Mouse (Mus musculus) stomach, embryonic 15.5 days (tissue): ENCODE data around the gene Xk. TPM values are rescaled to one million over a fixed set of nuclear protein-coding genes. Genes with fewer than 3 reads are reported as not detected.
A peak's percentile ranks its signal among the peaks of the same experiment; 100 is the strongest.
"Not testable (repeated sequence)": the region's sequence is repeated elsewhere in the genome, so short reads cannot be mapped to it uniquely, and the experiment has no call there.

ENCODE experiments used
- ATAC-seq: fragments of 200-750 bp; cut with Nextera tagmentation; 2 replicates; pipeline ENCODE4 v1.8.0; 2017; ENCODE audit warnings: low read depth, moderate number of reproducible peaks, moderate TSS enrichment; ENCODE audit not compliant: insufficient read depth, low FRiP score
- H3K27ac ChIP-seq: fragments of 300-500 bp; sonication (generic); 2 replicates; pipeline ENCODE4 v1.5.1; 2015; ENCODE audit warnings: mild to moderate bottlenecking, inconsistent platforms
- H3K27me3 ChIP-seq: fragments of 300-500 bp; sonication (generic); replicated peaks from 2 replicates; pipeline ENCODE4 v1.6.1; 2015; ENCODE audit warnings: inconsistent platforms
- H3K36me3 ChIP-seq: fragments of 300-500 bp; sonication (generic); 2 replicates; pipeline ENCODE4 v1.6.1; 2015; ENCODE audit warnings: inconsistent platforms
- H3K4me1 ChIP-seq: fragments of 300-500 bp; sonication (generic); 2 replicates; pipeline ENCODE4 v1.6.1; 2015; ENCODE audit warnings: inconsistent platforms
- H3K4me2 ChIP-seq: fragments of 300-500 bp; sonication (generic); 2 replicates; pipeline ENCODE4 v1.6.1; 2015; ENCODE audit warnings: mild to moderate bottlenecking, inconsistent platforms
- H3K4me3 ChIP-seq: fragments of 300-500 bp; sonication (generic); replicated peaks from 2 replicates; pipeline ENCODE4 v1.5.1; 2015; ENCODE audit warnings: inconsistent platforms
- H3K9ac ChIP-seq: fragments of 300-500 bp; sonication (generic); 2 replicates; pipeline ENCODE4 v1.6.1; 2015; ENCODE audit warnings: inconsistent platforms
- H3K9me3 ChIP-seq: fragments of 300-500 bp; sonication (generic); 2 replicates; pipeline ENCODE4 v1.6.1; 2016; ENCODE audit warnings: inconsistent platforms
- WGBS: fragments of 180-500 bp; shearing (Covaris S2); methylation state at CpG from one replicate; pipeline ENCODE4 v1.1.7; 2015; 5-methylcytosine and 5-hydroxymethylcytosine counted together
- polyA plus RNA-seq: library from polyadenylated mRNA; unstranded; fragments of >200 nt; fragmentation: Nextera tagmentation; extraction: Ambion mirVana; gene quantifications from 2 replicates; pipeline ENCODE4 v1.2.1, GENCODE M21; 2015

The Xk gene
- polyA plus RNA-seq, 1 experiment from 2014 or later, result 4.9 TPM

GRCm38 (mm10) chrX:9271112-9271511 is 1.4 kb upstream of the Xk start:
- no peak overlapping the region for H3K4me2 ChIP-seq
- H3K27me3 ChIP-seq, result no peaks in the 10 kb centered on the region
- no peak overlapping the region for H3K9ac ChIP-seq
- H3K4me3 ChIP-seq, result no peak overlapping the region
- WGBS, result 57% methylated on average over 3 of the region's 3 CpGs
- H3K4me1 ChIP-seq, result no peaks in the 10 kb centered on the region
- no peaks in the 10 kb centered on the region for H3K36me3 ChIP-seq
- no peaks in the 10 kb centered on the region for H3K9me3 ChIP-seq
- H3K27ac ChIP-seq, result no peak overlapping the region
- ATAC-seq, result no peak

- H3K9me3 ChIP-seq, result no peaks in the 10 kb centered on the region
- H3K27me3 ChIP-seq, result no peaks in the 10 kb centered on the region
- WGBS, result 14% methylated on average over 8 of the region's 8 CpGs
- H3K9ac ChIP-seq, result no peak overlapping the region
- no peak overlapping the region; the same call in 1 of the 2 replicates for H3K27ac ChIP-seq
- 0 out of 2 replicates have a peak, but pooled peaks have one; percentile 20 for ATAC-seq
- H3K4me2 ChIP-seq, result peak overlapping the region; percentile 55
- no peaks in the 10 kb centered on the region for H3K4me1 ChIP-seq
- H3K4me3 ChIP-seq, result peak overlapping the region; percentile 55
- no peaks in the 10 kb centered on the region for H3K36me3 ChIP-seq
Measured at GRCm38 (mm10) chrX:9271947-9272459, 553 bp upstream of the Xk start.

- no peak overlapping the region for H3K9ac ChIP-seq
- no peak for ATAC-seq
Measured at GRCm38 (mm10) chrX:9273377-9274002, 934 bp downstream of the Xk start.

GRCm38 (mm10) chrX:9274321-9274720 is 1.8 kb downstream of the Xk start:
- H3K27me3 ChIP-seq, result no peaks in the 10 kb centered on the region
- 69% methylated on average over 8 of the region's 8 CpGs for WGBS

More at GRCm38 (mm10) chrX:9273377-9274002, 934 bp downstream of the Xk start:
- Histone ChIP-seq H3K27ac (no peak overlapping the region), H3K4me3 (peak overlapping the region; percentile 55), H3K4me2 (peak overlapping the region; percentile 55), H3K9me3 (no peaks in the 10 kb centered on the region), H3K4me1 (no peaks in the 10 kb centered on the region), H3K27me3 (no peaks in the 10 kb centered on the region), H3K36me3 (no peaks in the 10 kb centered on the region)
- 55% methylated on average over 12 of the region's 12 CpGs for WGBS

GRCm38 (mm10) chrX:9283464-9283863 is 10.9 kb downstream of the Xk start, which contains the start of gene H2al1m:
H2al1m (plus strand) TSS chrX:9283764.
- not testable (repeated sequence) for H3K4me3 ChIP-seq, ATAC-seq, H3K27ac ChIP-seq, H3K9ac ChIP-seq, H3K36me3 ChIP-seq, H3K4me1 ChIP-seq, H3K27me3 ChIP-seq, H3K4me2 ChIP-seq, H3K9me3 ChIP-seq
- whole genome bisulfite sequencing, result no CpG with 5 or more reads among the region's 1 CpGs

More at GRCm38 (mm10) chrX:9274321-9274720, 1.8 kb downstream of the Xk start:
- ATAC-seq, result no peak
- Histone ChIP-seq H3K4me1 (no peaks in the 10 kb centered on the region), H3K4me2 (no peak overlapping the region), H3K9me3 (no peaks in the 10 kb centered on the region), H3K9ac (no peak overlapping the region), H3K27ac (no peak overlapping the region), H3K36me3 (no peaks in the 10 kb centered on the region), H3K4me3 (no peak overlapping the region)

- H3K27ac ChIP-seq, H3K36me3 ChIP-seq, ATAC-seq, H3K9ac ChIP-seq, H3K4me2 ChIP-seq, H3K9me3 ChIP-seq, H3K4me1 ChIP-seq, H3K27me3 ChIP-seq, H3K4me3 ChIP-seq: not testable (repeated sequence)
- WGBS, result 89% methylated on average over 4 of the region's 4 CpGs
Measured at GRCm38 (mm10) chrX:9293140-9293829, 20.7 kb downstream of the Xk start.

GRCm38 (mm10) chrX:9298413-9298864 is 25.9 kb downstream of the Xk start:
- H3K4me2 ChIP-seq, result no peak overlapping the region
- H3K9me3 ChIP-seq, result no peaks in the 10 kb centered on the region
- WGBS, result 76% methylated on average over 5 of the region's 5 CpGs
- peak; percentile 88; the same call in 1 of the 2 replicates for ATAC-seq
- H3K4me1 ChIP-seq, result no peaks in the 10 kb centered on the region
- H3K27me3 ChIP-seq, result no peaks in the 10 kb centered on the region
- no peaks in the 10 kb centered on the region for H3K36me3 ChIP-seq
- H3K4me3 ChIP-seq, result no peak overlapping the region
- no peak overlapping the region for H3K9ac ChIP-seq
- no peak overlapping the region for H3K27ac ChIP-seq

- Histone ChIP-seq H3K36me3 (no peaks in the 10 kb centered on the region), H3K27ac (no peak overlapping the region), H3K9ac (no peak overlapping the region), H3K27me3 (no peaks in the 10 kb centered on the region), H3K4me1 (no peaks in the 10 kb centered on the region), H3K9me3 (no peaks in the 10 kb centered on the region), H3K4me2 (no peak overlapping the region), H3K4me3 (no peak overlapping the region)
- 76% methylated on average over 5 of the region's 5 CpGs for WGBS
- ATAC-seq, result no peak
Measured at GRCm38 (mm10) chrX:9302791-9303190, 30.2 kb downstream of the Xk start.

- Histone ChIP-seq H3K27me3 (no peaks in the 10 kb centered on the region), H3K36me3 (no peaks in the 10 kb centered on the region), H3K27ac (no peak overlapping the region), H3K9ac (no peak overlapping the region), H3K4me3 (no peak overlapping the region), H3K4me2 (no peak overlapping the region), H3K9me3 (no peaks in the 10 kb centered on the region), H3K4me1 (no peaks in the 10 kb centered on the region)
- WGBS, result 63% methylated on average over 1 of the region's 1 CpGs
- no peak for ATAC-seq
Measured at GRCm38 (mm10) chrX:9303455-9303854, 30.9 kb downstream of the Xk start.

- not testable (repeated sequence) for H3K9me3 ChIP-seq, ATAC-seq, H3K9ac ChIP-seq, H3K27ac ChIP-seq, H3K4me3 ChIP-seq, H3K4me1 ChIP-seq, H3K4me2 ChIP-seq, H3K36me3 ChIP-seq, H3K27me3 ChIP-seq
Measured at GRCm38 (mm10) chrX:9316457-9316856, 43.9 kb downstream of the Xk start.

GRCm38 (mm10) chrX:9327954-9328353 is 55.4 kb downstream of the Xk start:
- not testable (repeated sequence) for H3K4me2 ChIP-seq, H3K27ac ChIP-seq, H3K27me3 ChIP-seq, H3K36me3 ChIP-seq, H3K9ac ChIP-seq, ATAC-seq, H3K4me1 ChIP-seq, H3K9me3 ChIP-seq, H3K4me3 ChIP-seq
- 85% methylated on average over 22 of the region's 26 CpGs for WGBS

- not testable (repeated sequence) for ATAC-seq, H3K27me3 ChIP-seq, H3K4me1 ChIP-seq, H3K27ac ChIP-seq, H3K9ac ChIP-seq, H3K4me3 ChIP-seq, H3K9me3 ChIP-seq, H3K4me2 ChIP-seq, H3K36me3 ChIP-seq
- WGBS, result 85% methylated on average over 12 of the region's 12 CpGs
Measured at GRCm38 (mm10) chrX:9332366-9332962, 59.9 kb downstream of the Xk start.
